Mouse (Mus musculus) limb, embryonic 15.5 days (tissue): Measurements from ENCODE around the gene Pkd1l2. TPM values are rescaled to one million over a fixed set of nuclear protein-coding genes. Genes with fewer than 3 reads are reported as not detected.

ENCODE experiments used
- ATAC-seq: fragments of 200-750 bp; cut with Nextera tagmentation; 2 replicates; pipeline ENCODE4 v1.8.0; 2017; ENCODE audit warnings: low read depth, moderate TSS enrichment; ENCODE audit not compliant: insufficient number of reproducible peaks, low FRiP score, low TSS enrichment
- H3K27ac ChIP-seq: fragments of 300-500 bp; sonication (generic); 2 replicates; pipeline ENCODE4 v1.5.1; 2015; ENCODE audit warnings: moderate library complexity, mild to moderate bottlenecking, inconsistent platforms
- H3K27me3 ChIP-seq: fragments of 300-500 bp; sonication (generic); 2 replicates; pipeline ENCODE4 v1.6.1; 2015; ENCODE audit warnings: inconsistent platforms
- H3K36me3 ChIP-seq: fragments of 300-500 bp; sonication (generic); 2 replicates; pipeline ENCODE4 v1.6.1; 2015; ENCODE audit warnings: inconsistent platforms
- H3K4me1 ChIP-seq: fragments of 300-500 bp; sonication (generic); 2 replicates; pipeline ENCODE4 v1.6.1; 2015; ENCODE audit warnings: inconsistent platforms
- H3K4me2 ChIP-seq: fragments of 300-500 bp; sonication (generic); 2 replicates; pipeline ENCODE4 v1.6.1; 2015; ENCODE audit warnings: mild to moderate bottlenecking, inconsistent platforms
- H3K4me3 ChIP-seq: fragments of 300-500 bp; sonication (generic); 2 replicates; pipeline ENCODE4 v1.5.1; 2015; ENCODE audit warnings: mild to moderate bottlenecking, inconsistent platforms
- H3K9ac ChIP-seq: fragments of 300-500 bp; sonication (generic); 2 replicates; pipeline ENCODE4 v1.6.1; 2015; ENCODE audit warnings: inconsistent platforms
- H3K9me3 ChIP-seq: fragments of 300-500 bp; sonication (generic); 2 replicates; pipeline ENCODE4 v1.6.1; 2016; ENCODE audit warnings: inconsistent platforms
- WGBS: fragments of 180-500 bp; shearing (Covaris S2); methylation state at CpG from one replicate; pipeline ENCODE4 v1.1.7; 2015; 5-methylcytosine and 5-hydroxymethylcytosine counted together
- polyA plus RNA-seq: library from polyadenylated mRNA; unstranded; fragments of >200 nt; fragmentation: Nextera tagmentation; extraction: Ambion mirVana; gene quantifications from 2 replicates; pipeline ENCODE4 v1.2.1, GENCODE M21; 2015

The Pkd1l2 gene
- polyA plus RNA-seq, 1 experiment from 2014 or later: 0.41 TPM

- WGBS: 52% methylated on average over 16 of the region's 16 CpGs
- Histone ChIP-seq H3K4me3 (no peak overlapping the region), H3K9me3 (no peaks in the 10 kb centered on the region), H3K9ac (no peak overlapping the region), H3K27me3 (no peaks in the 10 kb centered on the region), H3K27ac (no peak overlapping the region), H3K4me2 (no peak overlapping the region), H3K4me1 (0 out of 2 replicates have a peak, but pooled peaks cover 2% of the 10 kb centered on the region), H3K36me3 (no peaks in the 10 kb centered on the region)
- no peak for ATAC-seq
Measured at GRCm38 (mm10) chr8:117109801-117110390, 27.6 kb upstream of the Pkd1l2 start.

- no peak overlapping the region for H3K4me2 ChIP-seq
- H3K9me3 ChIP-seq: no peaks in the 10 kb centered on the region
- H3K27ac ChIP-seq: no peak overlapping the region
- H3K4me3 ChIP-seq: no peak overlapping the region
- WGBS: 91% methylated on average over 19 of the region's 19 CpGs
- H3K27me3 ChIP-seq: no peaks in the 10 kb centered on the region
- no peak for ATAC-seq
- 0 out of 2 replicates have a peak, but pooled peaks cover 2% of the 10 kb centered on the region for H3K4me1 ChIP-seq
- H3K9ac ChIP-seq: no peak overlapping the region
- H3K36me3 ChIP-seq: no peaks in the 10 kb centered on the region
Measured at GRCm38 (mm10) chr8:117109018-117109711, 26.9 kb upstream of the Pkd1l2 start.

GRCm38 (mm10) chr8:117107533-117107932 lies 25.3 kb upstream of the Pkd1l2 start:
- H3K4me3 ChIP-seq: no peak overlapping the region
- no peaks in the 10 kb centered on the region for H3K36me3 ChIP-seq
- H3K9ac ChIP-seq: no peak overlapping the region
- no peak for ATAC-seq
- WGBS: 17% methylated on average over 9 of the region's 9 CpGs
- H3K27ac ChIP-seq: no peak overlapping the region
- H3K4me2 ChIP-seq: no peak overlapping the region
- H3K9me3 ChIP-seq: no peaks in the 10 kb centered on the region
- no peaks in the 10 kb centered on the region for H3K27me3 ChIP-seq
- 0 out of 2 replicates have a peak, but pooled peaks cover 2% of the 10 kb centered on the region for H3K4me1 ChIP-seq

GRCm38 (mm10) chr8:117097564-117098191 lies 15.4 kb upstream of the Pkd1l2 start:
- H3K9me3 ChIP-seq: no peaks in the 10 kb centered on the region
- peaks cover 15% of the 10 kb centered on the region for H3K4me1 ChIP-seq
- H3K27ac ChIP-seq: peak overlapping the region; percentile 63; the same call in 1 of the 2 replicates
- no peak overlapping the region for H3K9ac ChIP-seq
- H3K4me2 ChIP-seq: peak overlapping the region; percentile 24
- H3K36me3 ChIP-seq: no peaks in the 10 kb centered on the region
- WGBS: 23% methylated on average over 11 of the region's 11 CpGs
- H3K4me3 ChIP-seq: no peak overlapping the region
- ATAC-seq: peak; percentile 46; the same call in 1 of the 2 replicates
- no peaks in the 10 kb centered on the region for H3K27me3 ChIP-seq

GRCm38 (mm10) chr8:117097051-117097563 lies 14.9 kb upstream of the Pkd1l2 start:
- no peaks in the 10 kb centered on the region for H3K9me3 ChIP-seq
- no peaks in the 10 kb centered on the region for H3K36me3 ChIP-seq
- H3K4me1 ChIP-seq: peaks cover 15% of the 10 kb centered on the region
- H3K27me3 ChIP-seq: no peaks in the 10 kb centered on the region
- H3K27ac ChIP-seq: peak overlapping the region; percentile 63
- no peak overlapping the region for H3K4me3 ChIP-seq
- 59% methylated on average over 10 of the region's 10 CpGs for WGBS
- H3K9ac ChIP-seq: no peak overlapping the region
- peak overlapping the region; percentile 24 for H3K4me2 ChIP-seq
- no peak for ATAC-seq

- Histone ChIP-seq H3K27ac (no peak within 1 kb of the TSS), H3K9ac (no peak within 1 kb of the TSS), H3K4me3 (no peak within 1 kb of the TSS), H3K4me2 (no peak within 1 kb of the TSS), H3K36me3 (no peaks in the 10 kb centered on the region), H3K4me1 (peaks cover 15% of the 10 kb centered on the region), H3K27me3 (no peaks in the 10 kb centered on the region), H3K9me3 (no peaks in the 10 kb centered on the region)
- no peak for ATAC-seq
- 63% methylated on average over 12 of the region's 12 CpGs for WGBS
Measured at GRCm38 (mm10) chr8:117095647-117096046, 13.4 kb upstream of the Pkd1l2 start, which contains the start of gene Bco1. Gene Bco1 (plus strand): TSS chr8:117095854.

- no peak overlapping the region for H3K4me2 ChIP-seq
- no peaks in the 10 kb centered on the region for H3K36me3 ChIP-seq
- peaks cover 15% of the 10 kb centered on the region for H3K4me1 ChIP-seq
- WGBS: 31% methylated on average over 5 of the region's 5 CpGs
- H3K9ac ChIP-seq: no peak overlapping the region
- H3K9me3 ChIP-seq: no peaks in the 10 kb centered on the region
- no peak overlapping the region for H3K4me3 ChIP-seq
- H3K27me3 ChIP-seq: no peaks in the 10 kb centered on the region
- no peak overlapping the region for H3K27ac ChIP-seq
- no peak for ATAC-seq
Measured at GRCm38 (mm10) chr8:117094053-117094452, 11.8 kb upstream of the Pkd1l2 start.

- Histone ChIP-seq H3K9me3 (no peaks in the 10 kb centered on the region), H3K9ac (no peak overlapping the region), H3K4me2 (no peak overlapping the region), H3K27ac (no peak overlapping the region), H3K27me3 (no peaks in the 10 kb centered on the region), H3K4me1 (no peaks in the 10 kb centered on the region), H3K4me3 (no peak overlapping the region), H3K36me3 (no peaks in the 10 kb centered on the region)
- WGBS: 87% methylated on average over 4 of the region's 4 CpGs
- ATAC-seq: no peak
Measured at GRCm38 (mm10) chr8:117089802-117090201, 7.6 kb upstream of the Pkd1l2 start.

GRCm38 (mm10) chr8:117087036-117087435 lies 4.8 kb upstream of the Pkd1l2 start:
- Histone ChIP-seq H3K27me3 (no peaks in the 10 kb centered on the region), H3K4me1 (no peaks in the 10 kb centered on the region), H3K4me2 (no peak overlapping the region), H3K9me3 (no peaks in the 10 kb centered on the region), H3K9ac (no peak overlapping the region), H3K27ac (no peak overlapping the region), H3K4me3 (no peak overlapping the region), H3K36me3 (no peaks in the 10 kb centered on the region)
- no peak for ATAC-seq

GRCm38 (mm10) chr8:117085521-117085920 lies 3.3 kb upstream of the Pkd1l2 start:
- Histone ChIP-seq H3K4me2 (no peak overlapping the region), H3K9ac (no peak overlapping the region), H3K27me3 (no peaks in the 10 kb centered on the region), H3K9me3 (no peaks in the 10 kb centered on the region), H3K4me1 (no peaks in the 10 kb centered on the region), H3K36me3 (no peaks in the 10 kb centered on the region), H3K27ac (no peak overlapping the region), H3K4me3 (no peak overlapping the region)
- WGBS: 52% methylated on average over 8 of the region's 8 CpGs
- no peak for ATAC-seq

- Histone ChIP-seq H3K27ac (no peak overlapping the region), H3K4me3 (no peak overlapping the region), H3K9me3 (no peaks in the 10 kb centered on the region), H3K36me3 (no peaks in the 10 kb centered on the region), H3K4me1 (no peaks in the 10 kb centered on the region), H3K27me3 (no peaks in the 10 kb centered on the region), H3K9ac (no peak overlapping the region), H3K4me2 (no peak overlapping the region)
- WGBS: 62% methylated on average over 9 of the region's 9 CpGs
- no peak for ATAC-seq
Measured at GRCm38 (mm10) chr8:117082947-117083559, 804 bp upstream of the Pkd1l2 start.

GRCm38 (mm10) chr8:117079652-117080051 lies 2.6 kb downstream of the Pkd1l2 start:
- no peaks in the 10 kb centered on the region for H3K36me3 ChIP-seq
- H3K9ac ChIP-seq: no peak overlapping the region
- H3K27me3 ChIP-seq: no peaks in the 10 kb centered on the region
- H3K27ac ChIP-seq: no peak overlapping the region
- no peaks in the 10 kb centered on the region for H3K9me3 ChIP-seq
- H3K4me3 ChIP-seq: no peak overlapping the region
- H3K4me1 ChIP-seq: no peaks in the 10 kb centered on the region
- 77% methylated on average over 14 of the region's 14 CpGs for WGBS
- no peak for ATAC-seq
- no peak overlapping the region for H3K4me2 ChIP-seq
